Mouse (Mus musculus) thymus, adult 2 months (tissue): ENCODE data around the gene Gm28729.

Experiments
- CTCF ChIP-seq: fragments of 200-500 bp; IDR thresholded peaks from 2 replicates; pipeline ENCODE4 v1.5.1; 2012; ENCODE audit warnings: mild to moderate bottlenecking, control low read depth, low read length, moderate library complexity, borderline replicate concordance; ENCODE audit not compliant: control insufficient read depth, poor library complexity, insufficient read depth; ENCODE audit errors: extremely low read depth
- POLR2A ChIP-seq: fragments of 200-500 bp; IDR thresholded peaks from 2 replicates; pipeline ENCODE4 v1.6.1; 2012; ENCODE audit warnings: mild to moderate bottlenecking, low read length, control low read depth, moderate library complexity; ENCODE audit not compliant: control insufficient read depth, poor library complexity, insufficient read depth; ENCODE audit errors: extremely low read depth

- 0 out of 2 replicates have a peak, but pooled peaks have one; percentile 20 for TF ChIP-seq POLR2A
- no peak for TF ChIP-seq CTCF
These were observed 87.9 kb downstream of the Gm28729 start for GRCm38 (mm10) chr9:96436901-96437804.
